Mouse (Mus musculus) testis, postnatal 10 days (tissue): Measurements from ENCODE around the gene Adam30.

Source experiments
- DNase-seq: peaks from one replicate; pipeline ENCODE4 v3.0.0; 2021; ENCODE audit warnings: low spot score

Adam30 gene

GRCm38 (mm10) chr3:98187777-98188176, 27.3 kb downstream of the Adam30 start:
- no peak for DNase-seq

- no peak for DNase-seq
Measured at GRCm38 (mm10) chr3:98197711-98198532, 37.5 kb downstream of the Adam30 start.

- no peak for DNase-seq
Measured at GRCm38 (mm10) chr3:98199747-98200146, 39.3 kb downstream of the Adam30 start.

- DNase-seq = no peak
Measured at GRCm38 (mm10) chr3:98203282-98203681, 42.9 kb downstream of the Adam30 start.

GRCm38 (mm10) chr3:98206977-98207376, 46.5 kb downstream of the Adam30 start:
- DNase-seq = no peak

- no peak for DNase-seq
Measured at GRCm38 (mm10) chr3:98209161-98209560, 48.7 kb downstream of the Adam30 start.

GRCm38 (mm10) chr3:98210860-98211259, 50.4 kb downstream of the Adam30 start:
- DNase-seq = no peak

GRCm38 (mm10) chr3:98211301-98212081, 51.1 kb downstream of the Adam30 start:
- no peak for DNase-seq
